Mouse (Mus musculus): ENCODE measurements around the gene Sirpa. TPM values are rescaled to one million over a fixed set of nuclear protein-coding genes. Genes with fewer than 3 reads are reported as not detected.
A peak's percentile ranks its signal among the peaks of the same experiment; 100 is the strongest.

The Sirpa gene
- total RNA-seq (2021) = 10 to 100 TPM; 44.6 to 56.1 TPM
- long read RNA-seq, experiment 1, transcript Sirpa-203 (8 exons, 3,982 nt) = major isoform, 10 of 46 reads
- long read RNA-seq, experiment 1, partial matches to known transcripts = 25 of 46 reads
- long read RNA-seq, experiment 1, other reads (novel, unspliced or antisense) = 5 of 46 reads
- long read RNA-seq, experiment 2, transcript Sirpa-209 (6 exons, 876 nt) = minor isoform, 6 of 38 reads
- long read RNA-seq, experiment 2, transcript Sirpa-203 (8 exons, 3,982 nt) = major isoform, 10 of 38 reads
- long read RNA-seq, experiment 2, transcript Sirpa-214 (9 exons, 3,812 nt) = minor isoform, 7 of 38 reads
- long read RNA-seq, experiment 2, partial matches to known transcripts = 1 of 38 reads
- long read RNA-seq, experiment 2, other reads (novel, unspliced or antisense) = 9 of 38 reads

DNA sequence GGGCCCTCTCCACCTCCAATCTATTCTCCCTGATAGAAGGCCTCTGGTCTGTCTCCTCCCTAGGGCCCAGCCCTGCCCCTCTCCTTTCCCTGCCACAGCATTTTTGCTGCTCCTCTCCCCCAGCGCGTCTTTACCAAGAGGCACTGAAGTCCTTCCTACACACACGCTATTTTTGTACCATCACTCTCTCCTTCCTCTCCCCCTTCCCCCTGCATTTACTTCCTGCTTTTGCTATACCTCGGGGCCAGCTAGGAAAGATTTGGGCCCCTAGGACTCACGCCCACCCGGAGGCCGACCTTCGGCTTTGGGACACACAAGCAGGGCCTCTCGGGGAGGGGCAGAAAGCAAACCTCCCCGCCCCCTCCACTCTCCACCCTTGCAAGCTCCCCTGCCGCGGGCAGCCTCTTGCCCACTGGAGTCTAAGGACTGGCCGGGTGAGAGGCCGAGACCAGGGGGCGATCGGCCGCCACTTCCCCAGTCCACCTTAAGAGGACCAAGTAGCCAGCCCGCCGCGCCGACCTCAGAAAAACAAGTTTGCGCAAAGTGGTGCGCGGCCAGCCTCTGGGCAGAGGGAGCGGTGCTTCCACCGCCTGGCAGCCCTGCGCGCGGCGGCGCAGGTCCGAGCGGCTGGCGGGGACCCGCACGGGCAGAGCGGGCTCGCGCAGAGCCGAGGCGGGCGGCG lies at the start of gene Sirpa:
Gene Sirpa, plus strand, starts transcription at position 377 of the 682 bp plus-strand sequence.
- DNase-seq = peak; percentile 85

DNA sequence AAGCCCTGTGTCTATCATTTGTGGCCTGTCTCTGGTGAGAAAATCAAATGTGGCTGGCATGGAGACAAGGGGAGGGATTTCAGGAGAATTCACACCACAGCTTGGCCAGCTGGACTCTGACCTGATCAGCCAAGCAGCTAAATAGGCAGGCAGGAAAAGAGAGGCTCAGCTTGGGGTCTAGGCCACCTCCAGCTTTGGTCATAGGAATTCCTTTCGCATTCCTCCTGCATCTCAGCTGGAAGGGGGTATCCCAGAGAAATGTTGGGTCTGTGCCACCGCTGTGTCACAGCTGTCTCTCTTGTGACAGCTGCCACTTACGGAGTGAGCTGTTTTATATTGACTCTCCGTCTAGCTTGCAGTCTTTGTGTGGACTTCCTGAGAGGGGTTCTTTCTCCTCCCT lies 48.2 kb upstream of the Sirpa start:
- DNase-seq = peak; percentile 25

DNA sequence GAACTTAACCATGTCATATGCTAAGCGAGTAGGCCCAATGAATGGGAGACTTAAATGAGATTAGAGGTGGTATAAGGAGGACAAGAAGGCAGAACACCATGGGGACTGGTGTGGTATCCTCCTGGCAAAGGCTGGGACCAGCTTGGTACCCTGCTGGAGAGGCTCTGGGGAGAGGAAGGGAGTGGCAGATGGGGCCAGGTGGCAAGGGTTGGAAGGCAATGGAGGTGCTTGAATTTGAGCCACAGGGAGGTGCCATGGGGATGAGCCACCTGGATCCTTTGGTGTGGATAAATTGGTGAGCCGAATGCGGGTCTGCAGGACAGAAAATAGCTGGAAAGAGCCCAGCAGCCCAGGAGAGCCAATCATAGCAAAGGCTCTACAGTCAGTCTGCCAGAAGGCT lies 47.7 kb upstream of the Sirpa start:
- no peak for DNase-seq

DNA sequence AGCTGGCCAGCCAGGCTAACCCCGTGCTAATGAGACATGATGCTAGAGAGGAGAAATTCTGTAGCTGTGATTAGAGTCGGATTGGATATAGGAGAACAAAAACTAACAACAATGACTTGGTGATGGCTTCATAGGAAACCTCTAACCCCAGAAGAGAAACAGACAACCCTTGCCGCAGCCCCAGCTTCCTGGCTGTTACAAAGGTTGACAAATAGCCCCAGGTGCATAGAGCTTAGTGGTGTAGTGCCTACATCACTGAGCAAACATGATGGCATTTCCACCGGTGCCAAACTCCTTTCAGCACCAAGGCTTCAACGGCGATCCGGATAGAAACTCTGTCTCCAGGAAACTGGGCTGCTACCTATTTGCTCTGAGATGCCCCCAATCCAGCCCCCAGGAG lies 47.0 kb upstream of the Sirpa start:
- no peak for DNase-seq

DNA sequence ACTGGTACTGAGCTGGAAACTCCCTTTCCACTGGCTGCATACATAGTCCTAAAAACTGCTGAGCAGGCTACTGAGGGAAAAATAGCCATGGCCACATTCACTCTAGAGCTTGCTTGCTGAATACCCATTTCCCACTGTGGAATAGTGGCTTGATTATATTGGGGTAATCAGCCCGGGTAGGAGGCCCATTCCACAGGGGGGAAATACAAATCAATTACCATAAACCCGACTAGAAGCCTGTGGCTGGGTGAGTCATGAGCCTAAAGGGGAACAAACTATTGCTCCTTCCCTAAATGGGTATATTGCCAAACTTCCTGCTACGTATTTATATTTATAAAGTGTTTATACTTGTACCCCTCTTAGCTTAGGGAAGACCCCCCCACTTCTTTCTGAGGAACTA lies 45.9 kb upstream of the Sirpa start:
- DNase-seq = no peak

DNA sequence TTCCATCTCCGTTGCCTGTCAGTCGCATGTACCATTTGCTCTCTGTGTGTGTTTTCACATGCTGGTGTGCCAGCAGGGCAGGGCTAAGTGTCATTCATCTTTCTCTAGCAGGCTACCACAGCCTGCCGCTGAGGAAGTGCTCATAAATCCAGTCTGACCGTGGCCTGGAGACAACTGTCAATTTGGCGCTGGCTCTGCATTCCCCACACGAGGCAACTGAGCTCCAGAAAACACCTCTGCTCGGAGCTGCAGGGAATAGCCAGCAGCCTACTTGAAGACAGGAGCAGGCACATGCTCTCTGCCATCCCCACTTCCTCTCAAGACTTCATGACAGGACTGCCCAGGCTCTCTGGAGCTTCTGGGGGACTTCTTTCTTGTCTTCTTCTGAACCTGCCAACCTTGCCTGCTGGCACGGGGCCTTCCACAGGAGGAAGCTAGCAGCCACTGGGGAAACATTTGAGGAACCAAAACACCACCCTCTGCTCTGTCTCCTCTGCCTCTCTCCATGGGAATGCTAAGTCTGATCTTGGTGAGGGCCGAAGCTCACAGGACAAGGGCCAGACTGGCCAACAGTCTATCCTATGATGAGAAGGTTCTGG lies 43.0 kb upstream of the Sirpa start:
- DNase-seq = no peak

DNA sequence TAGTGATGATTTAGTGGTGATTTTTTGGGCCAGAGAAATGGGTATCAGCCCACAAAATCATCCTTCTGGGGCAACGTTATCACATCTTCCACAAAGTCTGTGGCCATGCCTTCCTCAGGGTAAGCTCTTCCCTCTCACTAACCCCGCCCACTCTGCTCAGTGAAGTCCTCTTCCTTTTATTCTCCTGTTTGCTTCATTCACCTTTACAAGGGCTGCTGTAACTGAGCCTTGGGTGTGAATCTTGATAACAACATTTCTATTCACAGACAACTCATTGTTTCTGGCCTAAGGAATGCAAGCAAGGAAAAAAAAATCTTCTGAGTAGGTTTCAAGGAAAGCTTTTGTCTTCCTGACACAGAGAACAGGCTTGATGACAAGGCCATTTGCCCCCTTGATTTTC lies 41.9 kb upstream of the Sirpa start:
- no peak for DNase-seq

DNA sequence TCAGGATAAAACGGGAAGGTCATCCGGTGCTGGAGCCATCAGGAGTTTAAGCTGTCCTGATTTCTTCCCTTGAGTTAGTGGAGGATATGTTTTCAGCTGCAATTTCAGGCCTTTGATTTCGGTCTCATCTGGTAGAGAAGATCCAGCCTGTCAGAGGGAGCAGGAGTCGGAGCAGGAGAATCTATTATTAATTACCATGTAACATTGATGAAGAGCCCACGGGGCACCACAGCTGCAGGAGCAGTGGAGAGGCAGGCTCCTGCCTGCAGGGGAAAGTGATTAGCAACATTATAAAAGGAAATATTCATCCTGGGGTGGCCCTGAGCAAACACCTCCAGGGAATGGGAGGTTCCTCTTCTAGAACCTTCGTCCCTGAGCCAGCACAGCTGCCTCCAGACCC lies 36.6 kb upstream of the Sirpa start:
- DNase-seq = no peak

DNA sequence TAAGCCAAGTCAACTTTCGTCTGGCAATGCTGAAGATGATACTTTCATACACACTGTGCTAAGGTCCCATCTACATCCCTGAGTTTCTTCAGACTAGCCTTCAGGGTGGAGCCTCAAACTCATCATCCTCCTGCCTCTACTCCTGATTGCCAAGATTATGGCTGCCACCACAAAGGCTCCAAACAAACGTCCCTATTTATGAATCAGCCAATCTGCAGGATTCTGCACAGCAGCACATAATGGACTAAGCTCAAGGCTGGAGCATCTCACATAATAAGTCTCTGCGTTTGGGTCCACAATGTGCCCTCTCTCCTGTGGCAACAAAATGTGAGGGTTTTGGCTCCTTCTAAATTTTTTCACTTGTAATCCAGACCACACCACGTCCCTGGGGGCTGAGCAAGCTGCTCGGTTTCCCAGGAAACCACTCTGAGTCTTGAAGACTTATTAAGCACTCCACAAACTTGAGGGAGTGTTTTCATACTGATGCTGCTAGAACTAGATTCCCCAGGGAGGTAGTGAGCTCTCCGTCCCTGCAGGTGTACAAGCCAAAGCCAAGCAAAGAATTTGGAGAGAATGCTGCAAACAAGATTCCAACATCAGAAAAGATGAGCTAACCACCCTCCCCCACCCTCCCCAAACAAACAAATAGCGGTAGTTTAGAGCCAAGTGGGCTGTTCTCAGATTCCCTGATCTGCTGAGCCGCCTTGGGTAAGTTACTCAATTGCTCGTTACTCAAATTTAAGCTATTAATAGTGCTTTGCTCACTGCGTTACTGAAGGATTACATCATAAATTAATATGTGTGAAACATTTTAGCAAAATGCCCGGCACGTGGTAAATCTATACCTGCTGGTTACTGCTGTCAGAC lies 34.4 kb upstream of the Sirpa start:
- DNase-seq = no peak

DNA sequence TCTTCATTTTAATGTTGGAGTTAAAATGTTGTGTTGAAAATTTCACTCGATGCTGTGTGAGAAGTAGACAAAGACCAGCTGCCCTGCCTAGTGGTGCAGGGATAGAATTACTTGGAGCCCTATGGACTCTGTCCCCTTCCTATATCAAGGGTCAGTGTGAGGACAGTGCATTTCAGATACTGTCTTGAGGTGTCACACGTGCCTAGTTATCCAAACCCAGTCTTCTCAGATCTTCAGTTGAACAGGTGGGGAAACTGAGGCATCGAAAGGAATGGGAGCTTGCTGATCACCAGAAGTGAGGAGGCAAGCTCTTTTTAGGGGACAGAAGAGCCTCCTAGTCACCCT lies 33.8 kb upstream of the Sirpa start:
- DNase-seq = no peak

DNA sequence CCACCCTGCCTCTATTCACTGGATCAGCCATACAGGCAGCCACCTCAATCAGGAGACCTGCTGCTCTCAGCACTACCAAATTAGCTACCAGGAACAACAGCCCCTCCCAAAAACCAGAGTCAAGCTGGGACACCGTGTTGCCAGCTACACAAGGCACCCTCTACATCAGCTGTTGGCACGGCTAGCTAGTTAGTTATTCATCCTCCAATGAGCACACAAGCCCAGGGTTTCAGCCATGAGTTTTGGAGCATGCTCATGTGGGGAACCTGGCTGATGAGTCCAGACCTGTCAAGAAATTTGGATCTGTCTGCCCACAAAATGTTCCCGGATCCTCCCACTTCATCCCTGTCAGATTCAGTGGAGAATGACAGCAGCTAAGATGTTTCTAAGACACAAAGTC lies 30.8 kb upstream of the Sirpa start:
- no peak for DNase-seq

DNA sequence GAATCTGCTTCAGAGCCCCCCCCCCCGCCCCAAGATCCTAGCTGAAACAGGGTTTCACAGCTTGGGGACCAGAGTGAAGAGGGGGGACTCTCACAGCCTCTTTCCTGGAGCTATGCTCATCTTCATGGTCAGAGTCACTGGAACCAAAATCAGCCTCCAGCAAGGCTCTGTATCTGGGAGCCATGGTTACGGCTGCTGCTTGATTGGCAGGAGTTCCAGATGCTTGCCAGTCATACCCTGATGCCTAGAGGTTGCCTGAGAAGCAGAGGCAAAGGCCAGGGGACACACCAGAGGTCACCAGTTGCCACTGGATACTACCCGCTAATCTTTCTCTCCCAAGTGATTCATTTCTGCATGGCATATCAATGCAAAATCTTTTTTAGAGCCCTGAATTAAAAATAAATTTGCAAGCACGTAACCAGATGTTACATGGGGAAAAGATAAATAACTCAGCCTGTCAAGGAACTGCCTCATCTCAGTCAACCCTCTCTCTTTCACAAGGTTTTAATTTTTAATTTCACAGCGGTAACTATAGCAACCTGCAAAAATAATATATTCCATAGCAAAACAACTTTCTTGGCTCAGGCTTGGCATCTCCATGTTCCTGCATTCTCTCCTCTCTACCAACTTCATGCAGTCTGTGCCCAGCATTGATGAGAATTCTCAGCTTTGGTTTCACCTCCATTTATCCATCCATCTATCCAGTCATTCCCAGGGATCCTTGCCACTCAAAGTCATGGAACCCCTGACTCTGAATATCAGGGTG lies 28.5 kb upstream of the Sirpa start:
- DNase-seq = no peak

DNA sequence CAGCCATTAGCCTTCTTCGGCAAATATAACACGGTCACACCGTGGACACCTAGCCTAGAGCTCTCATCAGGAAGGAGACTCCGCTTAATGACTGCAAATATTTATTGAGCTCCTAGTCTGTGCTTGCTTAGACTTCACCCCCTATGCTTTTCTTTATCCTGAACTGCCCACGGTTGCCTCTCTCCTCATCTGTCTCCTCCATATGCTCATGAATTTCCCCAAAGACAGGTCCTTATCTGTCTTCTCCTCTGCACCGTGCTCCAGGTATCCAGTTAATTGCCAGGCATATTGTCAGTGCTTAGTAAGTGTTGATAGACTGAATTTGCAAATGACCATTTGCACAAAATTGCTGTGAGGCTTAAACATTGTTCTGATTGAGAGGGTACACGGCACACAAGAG lies 23.5 kb upstream of the Sirpa start:
- no peak for DNase-seq

DNA sequence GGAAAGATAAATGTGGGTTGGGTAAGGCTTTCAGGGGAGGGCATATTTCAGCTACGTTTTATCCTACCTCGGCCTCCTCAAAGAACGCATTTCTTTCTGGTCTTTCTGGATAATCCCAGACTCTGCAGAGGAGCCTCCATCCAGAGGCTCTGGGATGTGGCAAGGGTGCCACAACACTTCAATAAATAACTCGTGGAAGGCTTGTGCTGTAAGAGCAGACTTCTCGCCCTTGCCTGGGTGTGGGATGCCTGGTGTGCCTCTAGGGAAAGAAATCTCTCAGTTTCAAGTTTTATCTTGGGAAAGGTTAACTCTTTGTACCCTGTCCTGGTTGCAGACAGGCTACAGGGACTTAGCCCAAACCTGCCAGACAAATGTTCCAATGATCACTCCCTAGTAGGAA lies 23.1 kb upstream of the Sirpa start:
- no peak for DNase-seq

DNA sequence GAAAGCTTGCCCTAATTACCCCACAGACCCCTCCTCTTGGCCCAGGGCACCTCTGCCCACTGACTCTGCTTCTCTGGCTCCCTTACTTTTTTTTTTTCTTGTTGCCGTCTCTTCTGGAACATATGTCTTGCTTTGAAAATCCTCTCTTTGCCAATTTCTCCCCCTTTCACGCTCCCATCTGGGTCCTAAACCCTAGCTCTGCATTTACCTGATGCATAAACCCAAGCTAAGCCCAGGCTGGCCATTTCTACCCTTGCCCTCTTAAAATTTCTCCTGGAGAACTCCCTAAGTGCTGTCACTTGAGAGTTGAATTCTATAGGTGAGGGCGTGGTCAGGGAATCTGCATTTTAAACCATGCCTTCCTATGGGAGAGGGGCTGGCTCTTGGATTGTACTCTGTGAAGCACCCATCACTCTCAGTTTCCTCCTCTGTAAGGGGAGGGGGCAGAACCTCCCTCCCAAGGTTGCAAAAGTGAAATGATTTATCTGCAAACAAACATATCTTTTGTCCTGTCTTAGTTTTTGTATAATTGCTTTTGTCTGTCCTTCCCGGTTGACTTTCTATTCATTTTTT lies 18.8 kb upstream of the Sirpa start:
- no peak for DNase-seq

DNA sequence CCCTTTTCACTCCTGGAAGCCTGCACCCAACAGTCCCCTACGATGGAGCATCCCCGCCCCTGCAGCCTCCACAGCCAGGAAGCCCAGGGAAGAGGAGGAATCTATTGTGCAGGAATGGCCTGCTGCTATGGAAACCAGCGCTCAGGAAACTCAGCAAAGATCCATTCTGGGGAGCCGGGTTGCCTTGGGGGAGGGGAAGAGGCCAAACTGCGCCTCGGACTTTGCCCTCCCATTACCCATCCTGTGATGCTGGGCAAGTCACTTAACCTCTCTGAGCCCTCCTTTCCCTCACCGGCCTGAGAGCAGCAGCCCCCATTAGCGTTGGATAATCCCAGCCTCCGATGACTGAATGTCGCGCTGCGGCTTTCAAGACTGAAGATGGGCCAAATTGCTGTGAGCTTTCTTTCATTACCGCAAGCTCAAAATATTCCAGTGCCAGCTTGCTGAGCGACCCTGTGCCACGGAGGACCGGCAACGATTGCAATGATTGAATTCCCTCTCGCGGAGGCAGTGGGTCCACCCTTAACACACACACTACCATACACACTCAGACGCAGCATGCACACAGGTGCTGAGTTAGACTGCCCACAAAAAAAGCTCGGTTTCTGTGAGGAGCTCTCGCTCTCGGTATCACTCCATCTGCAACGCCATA lies 18.1 kb upstream of the Sirpa start:
- DNase-seq = no peak

DNA sequence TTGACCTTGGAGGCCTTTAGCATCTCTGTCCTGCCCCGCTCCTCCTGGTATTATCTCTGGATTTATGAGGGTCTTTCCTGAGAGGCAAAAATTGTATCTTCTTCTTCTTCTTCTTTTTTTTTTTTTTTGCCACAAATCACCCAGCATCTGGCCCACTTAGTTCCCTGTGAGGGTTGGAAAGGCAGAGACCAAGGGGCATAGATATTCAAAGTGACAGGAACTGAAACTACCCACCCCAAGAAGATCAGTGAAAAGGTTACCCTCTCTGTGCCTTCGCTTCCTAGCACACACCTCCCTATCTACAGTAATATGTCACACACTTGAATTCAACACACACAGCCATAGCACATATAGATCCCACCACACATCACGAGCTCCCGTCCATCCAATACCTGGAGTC lies 17.5 kb upstream of the Sirpa start:
- no peak for DNase-seq

DNA sequence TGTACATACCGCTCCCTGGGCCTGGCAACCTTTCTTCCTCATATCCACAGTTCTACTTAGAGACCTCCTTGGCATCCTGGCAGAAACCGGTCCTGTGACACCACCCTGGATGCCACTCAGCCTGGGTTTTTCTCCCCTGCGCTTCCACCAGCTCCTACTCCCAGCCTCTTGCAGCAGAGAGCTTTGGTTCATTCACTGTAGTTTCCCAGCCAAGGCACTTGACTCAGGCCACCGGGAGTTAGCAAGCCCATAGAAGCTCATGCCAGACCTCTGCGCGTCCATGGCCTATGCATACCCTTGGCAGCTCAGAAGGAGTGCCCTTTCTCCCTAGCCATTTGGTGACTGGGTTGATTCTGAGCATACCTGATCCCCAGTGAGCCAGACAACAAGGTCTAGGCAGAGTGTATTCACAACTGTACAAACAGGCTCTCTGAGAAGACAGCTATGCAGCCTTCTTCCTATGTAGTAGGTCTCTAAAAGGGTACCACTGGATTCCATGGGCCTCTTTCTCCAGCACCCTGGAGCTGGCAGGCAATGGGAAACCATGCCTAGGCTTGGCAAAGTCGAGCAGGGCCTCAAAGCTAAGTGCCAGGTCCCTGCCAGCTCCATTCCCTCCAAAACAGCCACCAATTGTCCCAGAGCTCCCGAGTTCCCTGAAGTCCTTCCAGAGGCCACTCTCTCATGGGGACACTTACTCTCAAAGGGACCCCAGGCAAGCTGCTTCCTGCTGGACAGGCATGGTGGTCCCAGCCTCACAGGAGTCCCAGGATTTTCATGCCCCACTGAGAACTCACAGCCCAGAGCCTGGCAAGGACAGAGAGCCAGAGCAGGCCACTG lies 15.8 kb upstream of the Sirpa start:
- DNase-seq = peak; percentile 59

DNA sequence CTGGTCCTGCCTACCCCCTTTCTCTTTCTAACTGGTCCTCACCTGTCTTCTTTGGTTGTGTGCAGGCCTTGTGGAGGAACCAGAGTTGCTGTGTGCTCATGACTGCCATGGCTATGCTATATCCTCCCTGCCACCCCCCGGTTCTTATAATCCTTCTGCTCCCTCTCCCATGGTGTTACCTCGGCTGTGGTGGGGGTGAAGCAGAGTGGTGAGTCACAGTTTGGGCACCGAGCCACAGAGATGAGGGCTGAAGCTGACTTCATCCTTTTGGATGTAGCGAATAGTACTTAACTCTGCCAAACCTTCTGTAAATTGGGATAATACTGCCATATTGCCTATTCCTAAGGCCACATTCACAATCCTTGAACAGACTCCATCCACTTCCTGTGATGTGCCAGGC lies 12.0 kb upstream of the Sirpa start:
- DNase-seq = no peak

DNA sequence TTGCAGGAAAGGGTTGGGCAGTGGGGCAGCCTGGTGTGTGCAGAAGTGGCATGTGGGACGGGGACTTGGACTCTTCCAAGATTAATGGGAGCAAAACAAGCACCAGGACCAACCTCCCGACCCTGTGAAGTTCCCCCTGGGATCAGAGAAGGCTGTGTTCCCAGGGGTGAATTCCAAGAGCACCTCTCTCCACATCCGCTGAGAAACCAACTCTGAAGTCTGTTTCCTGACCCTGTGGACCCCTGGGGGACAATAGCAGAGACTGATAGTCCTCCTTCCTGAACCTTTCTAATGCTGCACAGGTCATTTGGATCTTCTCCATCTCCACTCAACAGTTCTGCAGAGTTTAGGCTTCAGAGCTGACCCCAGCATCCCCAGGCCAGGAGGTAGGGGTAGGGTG lies 10.8 kb upstream of the Sirpa start:
- no peak for DNase-seq
